Mouse (Mus musculus): ENCODE results near the gene Pi4kb.
"Not testable (repeated sequence)": the region's sequence is repeated elsewhere in the genome, so short reads cannot be mapped to it uniquely, and the experiment has no call there.

DNA sequence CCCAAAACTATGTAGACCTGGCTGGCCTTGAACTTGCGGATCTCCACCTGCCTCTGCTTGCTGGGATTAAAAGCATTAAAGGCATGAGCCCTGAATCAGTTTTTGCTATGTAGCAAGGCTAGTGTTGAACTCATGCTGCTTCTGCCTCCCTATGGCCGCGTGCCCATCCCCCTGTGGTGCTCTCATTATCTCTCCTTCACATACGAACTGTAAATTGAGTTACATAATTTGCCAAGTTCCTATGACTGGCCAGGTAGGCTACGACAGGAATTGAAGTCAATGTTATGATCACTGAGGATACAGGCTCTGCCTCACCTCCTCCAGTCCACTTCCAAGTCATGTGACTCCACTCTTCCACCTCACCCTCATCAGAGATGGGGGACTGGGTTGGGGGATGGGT is 38.4 kb upstream of the Pi4kb start:
- not testable (repeated sequence) for TF ChIP-seq POLR2A (IDR thresholded peaks at IDR 0.05; ENCODE audit: low read depth, low read length); CTCF (IDR thresholded peaks at IDR 0.05; ENCODE audit: extremely low read depth, insufficient read length, insufficient replicate concordance, low read depth, low read length)

Data from small intestine, adult 2 months (tissue).